Mouse (Mus musculus) hindbrain, embryonic 12.5 days (tissue): ENCODE results near the gene Phldb3. TPM values are rescaled to one million over a fixed set of nuclear protein-coding genes. Genes with fewer than 3 reads are reported as not detected.
"Not testable (repeated sequence)": the region's sequence is repeated elsewhere in the genome, so short reads cannot be mapped to it uniquely, and the experiment has no call there.

Experiments used
- ATAC-seq: fragments of 200-750 bp; cut with Nextera tagmentation; 2 replicates; pipeline ENCODE4 v1.8.0; 2017; ENCODE audit warnings: moderate TSS enrichment; ENCODE audit not compliant: low FRiP score
- H3K27ac ChIP-seq: fragments of 300-500 bp; sonication (generic); 2 replicates; pipeline ENCODE4 v1.5.1; 2016; ENCODE audit warnings: mild to moderate bottlenecking
- H3K27me3 ChIP-seq: fragments of 300-500 bp; sonication (generic); 2 replicates; pipeline ENCODE4 v1.6.1; 2016; ENCODE audit warnings: mild to moderate bottlenecking
- H3K36me3 ChIP-seq: fragments of 300-500 bp; sonication (generic); 2 replicates; pipeline ENCODE4 v1.6.1; 2016; ENCODE audit warnings: mild to moderate bottlenecking
- H3K4me1 ChIP-seq: fragments of 300-500 bp; sonication (generic); 2 replicates; pipeline ENCODE4 v1.6.1; 2016
- H3K4me2 ChIP-seq: fragments of 300-500 bp; sonication (generic); replicated peaks from 2 replicates; pipeline ENCODE4 v1.6.1; 2016; ENCODE audit warnings: mild to moderate bottlenecking
- H3K4me3 ChIP-seq: fragments of 300-500 bp; sonication (generic); 2 replicates; pipeline ENCODE4 v1.5.1; 2016; ENCODE audit warnings: mild to moderate bottlenecking
- H3K9ac ChIP-seq: fragments of 300-500 bp; sonication (generic); 2 replicates; pipeline ENCODE4 v1.6.1; 2016; ENCODE audit warnings: mild to moderate bottlenecking, moderate library complexity
- H3K9me3 ChIP-seq: fragments of 300-500 bp; sonication (generic); replicated peaks from 2 replicates; pipeline ENCODE4 v1.6.1; 2016; ENCODE audit warnings: mild to moderate bottlenecking
- WGBS: fragments of 180-500 bp; shearing (Covaris S2); methylation state at CpG from one replicate; pipeline ENCODE4 v1.1.7; 2016; 5-methylcytosine and 5-hydroxymethylcytosine counted together
- polyA plus RNA-seq: library from polyadenylated mRNA; unstranded; fragments of >200 nt; fragmentation: Nextera tagmentation; extraction: Ambion mirVana; gene quantifications from 2 replicates; pipeline ENCODE4 v1.2.1, GENCODE M21; 2016

Gene Phldb3
- polyA plus RNA-seq, 1 experiment from 2014 or later = not detected

DNA sequence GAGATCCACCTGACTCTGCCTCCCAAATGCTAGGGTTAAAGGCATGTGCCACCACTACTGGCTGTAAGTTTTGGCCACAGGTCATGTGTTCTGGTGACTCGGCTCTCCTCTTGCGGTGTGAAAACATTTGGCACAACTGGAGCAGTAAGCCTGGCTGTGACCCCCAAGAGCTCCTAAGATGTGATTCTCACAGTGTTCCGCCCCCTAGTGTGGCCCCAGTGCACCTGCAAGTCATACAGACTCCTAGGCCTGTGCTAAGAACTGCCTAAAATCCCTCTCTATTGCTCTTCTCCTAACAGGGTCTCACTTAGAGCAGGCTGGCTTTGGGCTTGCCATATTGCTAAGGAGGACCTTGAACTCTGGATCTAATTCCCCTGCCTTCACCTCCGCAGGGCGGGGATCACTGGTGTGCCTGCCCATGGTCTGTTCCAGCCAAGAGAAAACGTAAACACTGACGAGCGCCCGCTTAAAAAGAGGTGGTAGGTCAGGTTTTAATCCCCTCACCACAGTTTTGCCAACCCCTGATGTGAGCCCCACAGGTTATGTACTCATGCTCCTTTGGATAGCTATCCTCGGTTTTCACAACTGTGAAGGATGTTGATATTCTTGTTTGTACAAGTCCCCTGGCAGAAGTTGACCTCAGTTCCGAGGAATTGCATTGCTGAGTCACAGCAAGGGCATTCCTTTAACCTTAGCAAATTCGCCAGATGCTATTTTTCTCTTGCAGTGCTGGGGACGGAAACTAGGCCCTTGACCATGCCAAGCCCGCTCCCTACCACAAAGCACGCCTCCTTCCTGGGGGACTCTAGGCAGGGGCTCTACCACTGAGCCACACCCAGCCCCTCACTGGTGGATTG lies 11.1 kb upstream of the Phldb3 start:
- Histone ChIP-seq H3K9me3 (no peaks in the 10 kb centered on the region), H3K4me1 (peaks cover 6% of the 10 kb centered on the region; the same call in 1 of the 2 replicates), H3K9ac (no peak overlapping the region), H3K36me3 (no peaks in the 10 kb centered on the region), H3K27ac (no peak overlapping the region), H3K27me3 (peaks cover 15% of the 10 kb centered on the region), H3K4me2 (no peak overlapping the region), H3K4me3 (no peak overlapping the region)
- 76% methylated on average over 15 of the region's 15 CpGs for WGBS
- ATAC-seq = no peak

DNA sequence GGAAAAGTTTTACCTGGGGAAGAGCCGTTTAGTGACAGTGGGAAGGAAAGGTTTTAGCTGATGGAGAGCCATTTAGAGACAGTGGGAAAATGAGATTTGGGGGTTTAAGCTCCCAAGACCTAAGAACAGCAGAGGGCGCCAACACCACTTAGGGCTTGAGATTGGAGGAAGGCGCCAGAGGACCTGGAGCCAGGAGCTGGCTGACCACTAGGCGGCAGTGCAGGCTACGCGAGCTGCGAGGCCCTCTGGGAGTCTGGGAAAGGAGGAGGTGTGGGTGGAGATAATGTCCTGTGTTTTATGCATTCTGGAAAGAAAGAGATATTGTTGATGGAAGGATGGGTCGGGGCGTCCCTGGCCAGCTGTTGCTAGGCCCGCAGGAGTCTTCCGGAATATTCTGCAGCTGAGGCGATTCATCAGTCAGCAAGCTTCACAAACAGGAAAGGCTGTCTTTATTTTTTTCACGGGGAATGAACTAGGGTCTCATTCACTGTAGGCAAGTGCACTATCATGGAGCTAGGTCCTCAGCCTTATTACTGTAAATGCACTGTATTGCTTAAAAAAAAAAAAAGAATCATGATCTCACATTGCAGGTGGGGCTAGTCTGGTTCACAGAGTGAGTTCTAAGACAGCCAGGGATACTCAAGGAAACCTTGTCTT lies 9.5 kb upstream of the Phldb3 start:
- 4% methylated on average over 13 of the region's 13 CpGs for WGBS
- peak overlapping the region; percentile 5; the same call in 1 of the 2 replicates for H3K27ac ChIP-seq

DNA sequence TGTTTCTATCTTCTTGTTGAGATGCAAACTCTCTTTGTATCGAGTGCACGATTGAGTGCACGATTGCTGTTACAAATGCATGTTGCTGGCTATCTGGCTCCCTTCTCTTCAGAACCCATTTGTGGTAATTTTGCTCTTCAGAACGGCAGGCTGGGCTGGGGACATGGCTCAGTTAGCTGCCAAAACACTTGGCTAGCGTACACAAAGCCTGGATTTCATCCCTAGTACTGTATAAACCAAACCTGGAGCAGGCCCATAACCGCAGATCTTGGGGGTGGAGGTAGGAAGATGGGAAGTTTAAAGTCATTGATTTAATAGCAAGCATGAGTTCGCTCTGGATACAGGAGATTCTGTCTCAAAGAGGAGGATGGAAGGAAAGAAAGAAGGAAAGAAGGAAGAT lies 5.0 kb upstream of the Phldb3 start:
- ATAC-seq = no peak
- H3K4me1 ChIP-seq = peaks cover 4% of the 10 kb centered on the region
- WGBS = 91% methylated on average over 7 of the region's 7 CpGs

More for the DNA sequence above, 9.5 kb upstream of the Phldb3 start:
- peak; percentile 89 for ATAC-seq
- Histone ChIP-seq H3K9ac (peak overlapping the region; percentile 48), H3K36me3 (no peaks in the 10 kb centered on the region), H3K9me3 (no peaks in the 10 kb centered on the region), H3K4me1 (no peaks in the 10 kb centered on the region), H3K27me3 (no peaks in the 10 kb centered on the region), H3K4me3 (peak overlapping the region; percentile 7; the same call in 1 of the 2 replicates), H3K4me2 (peak overlapping the region; percentile 43)

DNA sequence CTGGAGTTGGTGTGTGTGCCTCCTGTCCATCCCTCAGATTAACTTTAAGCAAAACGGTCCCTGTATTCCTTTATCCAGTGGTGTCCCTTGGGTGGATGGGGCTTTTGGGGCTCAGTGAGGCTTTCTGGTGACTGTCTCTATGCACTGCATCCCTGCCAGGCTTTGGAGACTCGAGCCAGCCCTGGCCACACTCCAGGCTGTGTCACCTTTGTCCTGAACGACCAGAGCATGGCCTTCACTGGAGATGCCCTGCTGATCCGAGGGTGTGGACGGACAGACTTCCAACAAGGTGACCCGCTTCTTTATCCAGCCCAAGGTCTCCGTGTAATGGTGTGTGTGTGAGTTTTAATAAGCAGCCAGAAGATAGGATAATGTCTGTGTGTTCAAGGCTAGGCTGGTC lies 4.5 kb upstream of the Phldb3 start:
- Histone ChIP-seq H3K4me2 (no peak overlapping the region), H3K4me1 (peaks cover 9% of the 10 kb centered on the region), H3K9me3 (no peaks in the 10 kb centered on the region), H3K9ac (no peak overlapping the region), H3K27ac (no peak overlapping the region), H3K27me3 (peaks cover 27% of the 10 kb centered on the region), H3K4me3 (no peak overlapping the region), H3K36me3 (no peaks in the 10 kb centered on the region)
- ATAC-seq = no peak
- 81% methylated on average over 7 of the region's 7 CpGs for WGBS

More for the DNA sequence above, 5.0 kb upstream of the Phldb3 start:
- Histone ChIP-seq H3K27ac (no peak overlapping the region), H3K4me3 (no peak overlapping the region), H3K36me3 (no peaks in the 10 kb centered on the region), H3K27me3 (peaks cover 22% of the 10 kb centered on the region), H3K9me3 (no peaks in the 10 kb centered on the region), H3K9ac (no peak overlapping the region), H3K4me2 (no peak overlapping the region)

DNA sequence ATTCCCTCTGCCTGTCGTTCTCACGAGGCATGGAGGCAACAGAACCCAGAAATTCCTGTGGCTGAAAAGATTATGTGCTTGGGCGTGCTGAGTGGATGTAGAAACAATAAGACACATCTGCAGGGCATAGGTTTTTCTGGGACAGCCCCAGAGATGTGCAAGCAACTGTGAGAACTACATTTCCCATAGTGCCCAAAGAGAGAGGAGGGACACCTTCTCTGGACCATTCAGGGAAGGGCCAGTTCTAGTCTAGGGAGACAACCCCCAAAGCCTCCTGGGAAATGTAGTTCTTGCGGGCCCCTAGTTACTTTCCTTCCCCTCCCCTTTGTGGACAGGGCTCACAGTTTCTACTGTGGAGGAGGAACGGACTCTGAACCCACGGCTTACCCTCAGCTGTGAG lies 2.5 kb upstream of the Phldb3 start:
- Histone ChIP-seq H3K27ac (no peak overlapping the region), H3K9ac (no peak overlapping the region), H3K36me3 (no peaks in the 10 kb centered on the region), H3K4me2 (no peak overlapping the region), H3K4me1 (peaks cover 20% of the 10 kb centered on the region), H3K9me3 (no peaks in the 10 kb centered on the region), H3K27me3 (peaks cover 47% of the 10 kb centered on the region), H3K4me3 (no peak overlapping the region)
- ATAC-seq = peak; percentile 74
- 57% methylated on average over 6 of the region's 6 CpGs for WGBS

DNA sequence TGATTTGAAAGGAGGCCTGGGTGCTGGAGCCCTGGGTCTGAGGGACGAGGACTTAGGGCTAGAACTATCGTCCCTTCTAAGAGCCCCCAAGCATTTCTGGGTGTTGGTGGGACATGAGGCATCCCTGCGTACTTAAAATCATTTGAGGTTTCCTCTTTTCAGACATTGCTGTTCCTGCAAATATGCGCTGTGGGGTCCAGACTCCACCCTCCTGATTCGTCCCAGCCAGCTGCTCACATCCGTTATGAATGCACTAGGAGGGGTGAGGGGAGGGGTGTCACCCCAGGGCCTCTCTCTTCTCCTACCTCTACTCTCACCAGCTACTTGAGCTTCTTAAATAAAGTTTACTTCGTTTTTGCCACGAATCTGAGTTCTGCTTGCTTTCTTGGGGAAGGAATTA lies 2.0 kb upstream of the Phldb3 start:
- no peak overlapping the region for H3K4me2 ChIP-seq
- no peaks in the 10 kb centered on the region for H3K36me3 ChIP-seq
- ATAC-seq = no peak; the same call in 1 of the 2 replicates
- H3K9me3 ChIP-seq = no peaks in the 10 kb centered on the region
- H3K4me1 ChIP-seq = peaks cover 20% of the 10 kb centered on the region
- 71% methylated on average over 8 of the region's 8 CpGs for WGBS
- H3K4me3 ChIP-seq = no peak overlapping the region
- H3K27ac ChIP-seq = no peak overlapping the region
- H3K27me3 ChIP-seq = peaks cover 52% of the 10 kb centered on the region
- H3K9ac ChIP-seq = no peak overlapping the region

DNA sequence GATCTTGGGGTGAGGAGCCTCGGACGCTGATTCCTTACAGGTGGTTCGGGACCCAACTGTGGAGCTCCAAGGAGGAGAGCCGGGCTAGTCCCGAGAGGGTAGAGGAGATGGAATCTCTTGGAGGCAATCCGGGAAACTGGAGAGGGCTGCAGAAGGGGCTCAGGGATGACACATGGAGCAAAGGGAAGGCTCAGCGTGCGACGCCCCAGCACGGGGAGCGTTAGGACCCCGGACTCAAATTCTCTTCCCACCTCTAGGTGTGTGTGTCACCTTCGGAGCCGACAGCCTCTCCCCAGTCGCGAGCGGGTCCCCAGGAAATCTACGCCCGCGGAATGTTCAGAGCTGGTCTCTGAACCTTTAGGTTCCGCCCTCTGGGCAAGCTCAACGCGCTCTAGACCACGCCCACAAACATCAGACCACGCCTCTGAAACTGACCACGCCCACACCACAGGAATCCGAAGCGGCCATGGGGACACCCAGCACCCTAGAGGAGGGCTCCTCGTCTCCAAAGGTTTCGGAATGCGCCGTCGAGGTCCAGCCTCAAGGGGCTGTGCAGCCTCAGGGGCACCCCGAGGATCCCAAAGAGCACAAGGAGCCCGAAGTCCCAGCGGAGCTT lies 424 bp downstream of the Phldb3 start:
- Histone ChIP-seq H3K27me3 (peaks cover 57% of the 10 kb centered on the region), H3K4me1 (peaks cover 20% of the 10 kb centered on the region), H3K27ac (no peak overlapping the region), H3K36me3 (no peaks in the 10 kb centered on the region), H3K4me3 (peak overlapping the region; percentile 24), H3K4me2 (peak overlapping the region; percentile 48), H3K9me3 (no peaks in the 10 kb centered on the region), H3K9ac (peak overlapping the region; percentile 15; the same call in 1 of the 2 replicates)
- ATAC-seq = peak; percentile 30; the same call in 1 of the 2 replicates
- WGBS = under 1% methylated on average over 36 of the region's 36 CpGs

DNA sequence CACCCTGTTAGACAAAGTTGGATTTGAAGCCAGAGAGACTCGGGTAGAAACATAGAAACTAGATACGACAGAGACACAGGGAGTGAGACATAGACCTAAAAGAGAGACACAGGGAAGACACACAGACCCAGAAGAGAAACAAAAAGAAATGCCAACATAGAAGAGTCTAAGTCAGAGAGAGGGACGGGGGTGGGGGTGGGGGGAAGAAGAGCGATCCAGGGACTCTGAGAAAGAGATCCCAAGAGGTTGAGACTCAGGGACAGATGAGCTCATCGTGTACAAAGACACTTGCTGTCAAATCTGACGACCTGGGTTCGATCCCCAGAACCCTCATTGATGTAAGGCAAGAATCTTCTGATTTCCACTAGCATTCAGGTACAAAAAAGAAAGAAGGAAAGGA lies 1.1 kb downstream of the Phldb3 start:
- no peak overlapping the region for H3K4me3 ChIP-seq
- H3K27ac ChIP-seq = no peak overlapping the region
- no peaks in the 10 kb centered on the region for H3K36me3 ChIP-seq
- peak overlapping the region; percentile 48; the same call in 1 of the 2 replicates for H3K4me2 ChIP-seq
- H3K4me1 ChIP-seq = peaks cover 20% of the 10 kb centered on the region
- H3K9me3 ChIP-seq = no peaks in the 10 kb centered on the region
- no peak overlapping the region for H3K9ac ChIP-seq
- ATAC-seq = no peak
- peaks cover 57% of the 10 kb centered on the region for H3K27me3 ChIP-seq
- WGBS = 14% methylated on average over 7 of the region's 7 CpGs

DNA sequence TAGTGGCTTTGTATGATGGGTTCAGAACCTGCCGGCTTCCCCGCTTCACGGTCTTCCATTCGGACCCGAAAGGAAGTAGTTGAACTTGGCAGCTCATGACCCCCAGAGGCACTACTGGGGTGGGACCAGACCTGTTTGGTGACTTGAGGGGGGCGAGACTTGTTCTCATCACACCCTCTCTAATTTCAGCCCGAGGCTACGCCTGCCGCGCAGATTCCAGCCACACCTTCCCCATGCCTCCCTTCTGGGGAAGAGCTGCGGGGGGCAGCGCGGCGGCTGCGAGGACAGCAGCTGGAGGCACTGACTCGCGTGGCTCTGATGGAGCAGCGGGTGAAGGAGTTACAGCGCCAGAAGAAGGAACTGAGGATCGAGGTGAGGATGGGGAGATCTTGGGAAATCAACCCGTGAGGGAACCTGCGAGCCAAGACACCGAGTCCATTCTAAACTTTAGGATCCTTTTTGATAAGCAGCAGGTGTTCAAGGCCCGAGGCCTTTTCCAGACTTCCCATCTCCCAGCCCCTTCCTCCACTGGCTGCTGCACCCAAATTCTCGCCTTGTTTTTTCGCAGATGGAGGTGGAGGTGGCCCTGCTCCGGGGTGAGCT lies 1.8 kb downstream of the Phldb3 start:
- H3K9ac ChIP-seq = no peak overlapping the region
- peaks cover 20% of the 10 kb centered on the region for H3K4me1 ChIP-seq
- peak overlapping the region; percentile 33 for H3K4me2 ChIP-seq
- H3K27ac ChIP-seq = no peak overlapping the region
- ATAC-seq = no peak
- no peaks in the 10 kb centered on the region for H3K9me3 ChIP-seq
- H3K36me3 ChIP-seq = no peaks in the 10 kb centered on the region
- WGBS = 3% methylated on average over 27 of the region's 27 CpGs
- H3K4me3 ChIP-seq = peak overlapping the region; percentile 2; the same call in 1 of the 2 replicates
- H3K27me3 ChIP-seq = peaks cover 57% of the 10 kb centered on the region

DNA sequence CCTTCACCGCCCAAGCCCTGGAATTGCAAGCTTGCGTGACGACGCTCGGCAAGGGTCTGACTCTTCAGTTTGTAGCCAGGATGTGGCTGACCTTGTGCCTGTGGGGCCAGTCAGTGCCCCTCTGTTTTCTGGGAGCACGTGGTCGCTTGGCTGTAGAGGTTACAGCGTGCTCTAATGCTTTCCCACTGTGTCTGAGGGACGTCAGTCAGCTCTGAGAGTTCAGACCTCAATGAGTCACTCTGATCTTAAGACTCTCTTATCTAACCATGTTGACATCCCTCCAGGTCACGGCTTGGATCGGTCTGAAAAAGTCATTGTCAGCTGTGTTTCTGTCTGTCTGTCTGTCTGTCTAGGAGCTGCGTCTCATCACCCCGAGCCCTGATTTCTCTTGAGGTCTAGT lies 4.3 kb downstream of the Phldb3 start:
- H3K36me3 ChIP-seq = no peaks in the 10 kb centered on the region
- H3K4me2 ChIP-seq = no peak overlapping the region
- 69% methylated on average over 13 of the region's 13 CpGs for WGBS
- no peak overlapping the region for H3K4me3 ChIP-seq
- H3K9ac ChIP-seq = no peak overlapping the region
- no peak overlapping the region for H3K27ac ChIP-seq
- no peak for ATAC-seq
- peaks cover 20% of the 10 kb centered on the region for H3K4me1 ChIP-seq
- no peaks in the 10 kb centered on the region for H3K9me3 ChIP-seq
- peaks cover 50% of the 10 kb centered on the region for H3K27me3 ChIP-seq

DNA sequence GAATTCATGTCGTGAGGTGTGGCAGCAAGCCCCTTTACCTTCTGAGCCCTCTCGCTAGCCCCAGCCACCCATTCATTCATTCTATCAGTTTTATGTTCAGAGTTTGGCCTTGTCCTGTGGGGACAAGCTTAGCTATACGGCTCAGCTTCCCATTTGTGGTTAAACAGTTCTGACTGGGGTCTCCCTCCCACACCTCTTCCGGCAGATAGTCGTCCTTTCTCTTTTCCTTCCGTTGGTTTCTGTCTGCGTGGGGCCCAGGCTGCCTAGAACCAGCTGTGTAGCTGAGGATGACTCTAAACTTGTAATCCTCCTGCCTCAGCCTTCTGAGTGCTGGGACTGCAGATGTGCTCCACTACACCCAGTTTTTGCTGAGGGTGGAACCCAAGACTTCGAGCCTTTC lies 7.2 kb downstream of the Phldb3 start:
- Histone ChIP-seq H3K27ac (no peak overlapping the region), H3K27me3 (peaks cover 22% of the 10 kb centered on the region)
- WGBS = 85% methylated on average over 8 of the region's 8 CpGs

DNA sequence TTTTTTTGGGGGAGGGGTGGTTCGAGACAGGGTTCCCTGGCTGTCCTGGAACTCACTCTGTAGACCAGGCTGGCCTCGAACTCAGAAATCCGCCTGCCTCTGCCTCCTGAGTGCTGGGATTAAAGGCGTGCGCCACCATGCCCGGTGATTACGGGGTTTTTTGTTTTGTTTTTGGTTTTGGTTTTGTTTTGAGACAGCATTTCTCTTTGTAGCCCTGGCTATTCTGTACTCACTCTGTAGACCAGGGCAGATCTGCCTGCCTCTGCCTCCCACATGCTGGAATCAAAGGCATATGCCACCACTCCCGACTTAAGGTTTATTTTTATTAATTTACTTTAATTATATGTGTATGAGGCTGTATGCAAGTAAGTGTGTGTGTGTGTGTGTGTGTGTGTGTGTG lies 7.8 kb downstream of the Phldb3 start:
- H3K9me3 ChIP-seq, H3K4me2 ChIP-seq, ATAC-seq, H3K9ac ChIP-seq, H3K36me3 ChIP-seq, H3K4me3 ChIP-seq, H3K27ac ChIP-seq, H3K4me1 ChIP-seq: not testable (repeated sequence)
- peaks cover 15% of the 10 kb centered on the region for H3K27me3 ChIP-seq
- WGBS = 89% methylated on average over 8 of the region's 8 CpGs

More for the DNA sequence above, 7.2 kb downstream of the Phldb3 start:
- peaks cover under 1% of the 10 kb centered on the region for H3K4me1 ChIP-seq
- ATAC-seq = no peak
- H3K9me3 ChIP-seq = no peaks in the 10 kb centered on the region
- no peaks in the 10 kb centered on the region for H3K36me3 ChIP-seq
- no peak overlapping the region for H3K9ac ChIP-seq
- no peak overlapping the region for H3K4me3 ChIP-seq
- no peak overlapping the region for H3K4me2 ChIP-seq
